Mouse (Mus musculus): ENCODE data around the gene Rasal3.

- TF ChIP-seq CTCF (IDR thresholded peaks at IDR 0.05; ENCODE audit: low read depth) (no peak), EP300 (IDR thresholded peaks at IDR 0.05; ENCODE audit: low read depth) (no peak)
Measured at GRCm38 (mm10) chr17:32426610-32427009, 23.2 kb upstream of the Rasal3 start.

Data from heart, postnatal 0 days (tissue).